Mouse (Mus musculus): ENCODE data around the gene Tmem213. TPM values are rescaled to one million over a fixed set of nuclear protein-coding genes. Genes with fewer than 3 reads are reported as not detected.
A peak's percentile ranks its signal among the peaks of the same experiment; 100 is the strongest.

The Tmem213 gene
- total RNA-seq, 2 experiments from 2014 or later = not detected

DNA sequence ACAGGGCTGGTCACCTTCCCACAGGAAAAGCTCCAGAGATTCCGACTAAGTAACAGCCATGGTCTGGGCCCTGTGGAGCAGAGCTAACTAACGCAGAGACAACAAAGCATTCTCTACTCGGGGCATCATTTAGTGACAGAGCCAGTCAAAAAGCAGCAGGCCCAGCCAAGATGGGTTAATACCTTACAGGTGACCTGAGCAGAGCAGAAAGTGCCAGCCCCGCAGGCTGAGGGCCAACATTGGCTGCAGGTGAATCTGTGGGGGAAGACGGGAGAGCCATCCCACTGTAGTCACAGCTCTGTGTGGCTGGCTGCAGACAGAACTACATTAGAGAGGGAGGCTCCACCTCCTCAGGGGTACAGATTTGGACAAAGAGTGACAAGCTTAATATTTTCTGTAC is 38.2 kb downstream of the Tmem213 start:
- no peak overlapping the region for H3K4me3 ChIP-seq
- H3K27ac ChIP-seq = no peak overlapping the region
- DNase-seq (ENCODE audit: low spot score in 2 of 2) = no peak
- no peak for TF ChIP-seq CTCF (conservative IDR thresholded peaks at IDR 0.05)

DNA sequence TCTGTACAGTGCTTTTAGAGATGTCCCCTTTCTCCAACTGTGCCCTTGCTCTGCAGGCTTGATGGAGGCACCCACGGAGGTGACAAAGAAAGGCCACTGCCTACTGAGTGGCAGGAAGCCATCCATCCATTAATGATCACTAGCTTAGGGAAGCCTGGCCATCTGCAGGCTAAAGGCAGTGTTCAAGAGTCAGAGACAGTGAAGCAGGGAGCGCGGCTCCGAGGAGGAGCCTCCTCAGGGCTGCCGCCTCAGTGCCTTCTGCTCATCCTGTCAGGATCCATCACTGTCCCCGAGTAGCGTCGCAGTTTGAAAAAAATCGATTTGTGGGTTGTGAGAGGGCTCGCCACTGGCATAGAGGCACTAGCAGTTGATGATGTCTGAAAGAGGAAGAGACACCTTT is 39.6 kb downstream of the Tmem213 start:
- Histone ChIP-seq H3K27ac (no peak overlapping the region), H3K4me3 (no peak overlapping the region)
- TF ChIP-seq CTCF (conservative IDR thresholded peaks at IDR 0.05) = no peak
- no peak for DNase-seq (ENCODE audit: low spot score in 2 of 2)

DNA sequence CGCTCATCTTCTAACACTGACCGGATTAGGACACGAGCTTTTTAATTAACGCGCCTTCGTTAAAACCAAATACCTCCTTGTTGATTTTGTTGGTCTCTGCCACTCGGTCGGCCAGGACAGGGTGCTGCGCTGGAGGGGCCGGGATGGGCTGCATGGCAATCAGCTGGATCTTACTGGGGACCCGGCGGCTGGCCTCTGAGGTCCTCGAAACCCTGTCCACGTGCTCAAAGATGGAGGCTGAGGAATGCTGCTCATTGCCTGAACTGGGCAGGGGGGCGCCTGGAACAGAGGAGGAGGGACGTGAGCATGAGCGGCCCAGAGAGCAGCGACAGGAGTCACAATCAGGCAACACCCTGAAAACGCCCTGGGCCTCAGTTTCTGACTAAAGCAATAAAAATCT is 40.4 kb downstream of the Tmem213 start:
- no peak overlapping the region for H3K4me3 ChIP-seq
- DNase-seq (ENCODE audit: low spot score in 2 of 2) = no peak
- no peak overlapping the region for H3K27ac ChIP-seq
- no peak for TF ChIP-seq CTCF (conservative IDR thresholded peaks at IDR 0.05)

DNA sequence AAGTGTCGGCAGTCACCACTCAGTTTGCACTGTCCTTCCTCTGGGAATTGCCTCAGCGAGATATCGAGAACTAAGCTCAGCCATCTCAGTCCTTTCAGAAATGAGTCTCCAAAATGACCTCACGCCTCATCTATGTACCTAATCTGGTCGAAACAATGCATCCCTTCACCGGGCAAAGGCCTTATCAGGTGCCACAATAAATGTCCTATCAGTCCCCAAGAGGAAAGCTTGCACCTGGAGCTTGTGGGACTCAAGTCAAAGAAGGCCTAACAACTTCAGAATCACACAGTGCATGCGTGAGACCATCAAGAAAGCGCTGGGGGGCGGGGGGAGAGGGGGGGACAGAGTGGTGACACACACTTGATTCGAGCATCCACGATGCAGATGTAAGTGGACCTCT is 43.2 kb downstream of the Tmem213 start:
- DNase-seq (ENCODE audit: low spot score in 2 of 2) = no peak
- Histone ChIP-seq H3K27ac (no peak overlapping the region), H3K4me3 (no peak overlapping the region)
- TF ChIP-seq CTCF (conservative IDR thresholded peaks at IDR 0.05) = no peak

DNA sequence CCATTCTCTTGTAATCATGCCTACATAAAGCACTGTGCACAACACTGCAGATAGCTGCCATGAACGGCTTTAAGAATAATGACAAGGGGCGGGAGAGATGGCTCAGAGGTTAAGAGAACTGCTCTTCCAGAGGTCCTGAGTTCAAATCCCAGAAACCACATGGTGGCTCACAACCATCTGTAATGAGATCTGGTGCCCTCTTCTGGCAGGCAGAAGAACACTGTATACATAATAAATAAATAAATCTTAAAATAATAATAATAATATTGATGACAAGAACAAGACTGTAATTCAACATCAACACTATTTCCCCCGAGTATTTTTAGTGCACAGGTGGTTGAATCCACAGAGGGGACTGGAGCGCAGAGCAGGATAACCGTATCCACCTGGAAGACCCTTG is 47.1 kb downstream of the Tmem213 start:
- DNase-seq (ENCODE audit: low spot score in 2 of 2) = no peak
- Histone ChIP-seq H3K4me3 (no peak overlapping the region), H3K27ac (no peak overlapping the region)
- TF ChIP-seq CTCF (conservative IDR thresholded peaks at IDR 0.05) = peak; percentile 66

DNA sequence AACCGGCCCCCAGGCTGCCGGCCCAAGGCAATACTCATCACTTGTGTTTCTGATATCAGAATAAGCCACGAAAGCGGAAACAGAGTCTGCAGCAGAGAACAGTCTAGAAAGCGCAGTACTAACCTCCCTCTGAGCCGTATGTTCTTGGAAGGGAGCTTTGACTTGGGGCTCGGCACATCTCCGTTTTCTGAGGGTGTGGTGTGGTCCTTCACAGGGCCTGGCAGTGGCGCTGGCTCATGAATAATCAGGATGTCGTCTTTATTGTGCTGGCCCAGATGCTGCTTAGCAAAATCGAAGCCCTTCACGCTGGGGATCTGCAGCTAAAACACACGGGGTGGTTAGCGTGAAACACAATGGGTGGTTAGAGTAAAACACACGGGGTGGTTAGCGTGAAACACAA is 48.9 kb downstream of the Tmem213 start:
- TF ChIP-seq CTCF (conservative IDR thresholded peaks at IDR 0.05) = no peak
- Histone ChIP-seq H3K4me3 (no peak overlapping the region), H3K27ac (no peak overlapping the region)
- DNase-seq (ENCODE audit: low spot score in 2 of 2) = no peak

DNA sequence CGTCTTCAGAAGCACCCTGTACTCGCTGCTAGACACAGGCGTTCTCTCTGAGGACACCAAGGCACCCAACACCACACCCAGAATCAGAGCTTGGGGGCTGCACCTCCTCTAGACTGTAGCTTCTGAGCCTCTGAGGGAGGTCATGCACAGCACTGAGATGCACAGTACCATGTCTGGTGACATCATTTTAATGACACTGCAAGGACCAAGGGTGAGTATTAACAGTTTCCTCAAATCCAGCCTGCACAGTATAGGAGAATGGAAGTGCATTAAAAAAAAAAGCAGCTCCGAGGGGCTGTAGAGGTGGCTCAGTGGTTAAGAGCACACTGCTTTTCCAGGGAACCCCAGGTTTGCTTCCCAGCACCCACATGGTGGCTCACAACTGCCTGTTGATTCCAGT is 50.5 kb downstream of the Tmem213 start:
- Histone ChIP-seq H3K27ac (no peak overlapping the region), H3K4me3 (no peak overlapping the region)
- DNase-seq (ENCODE audit: low spot score in 2 of 2) = no peak
- no peak for TF ChIP-seq CTCF (conservative IDR thresholded peaks at IDR 0.05)

DNA sequence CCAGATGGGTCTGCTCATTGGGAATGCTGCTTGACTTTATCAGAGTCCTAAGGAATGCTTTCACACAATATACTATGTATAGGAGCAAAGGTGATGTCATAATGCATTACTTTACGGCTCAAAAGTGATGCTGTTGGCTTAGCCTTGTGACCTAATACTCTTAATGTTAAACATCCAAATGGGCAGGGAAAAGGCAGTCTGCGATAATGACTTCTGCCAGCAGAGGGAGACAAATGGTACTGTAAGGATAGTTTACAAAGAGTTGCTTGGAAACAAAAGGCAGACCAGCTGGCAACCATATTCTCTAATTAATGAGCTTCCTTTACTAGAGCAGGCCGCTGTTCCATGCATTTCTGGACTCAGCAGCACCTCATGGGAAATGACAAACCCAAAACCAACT is 51.0 kb downstream of the Tmem213 start:
- Histone ChIP-seq H3K27ac (peak overlapping the region; percentile 46; the same call in 1 of the 2 replicates), H3K4me3 (no peak overlapping the region)
- peak; percentile 86 to 93 for DNase-seq (ENCODE audit: low spot score in 2 of 2)
- TF ChIP-seq CTCF (conservative IDR thresholded peaks at IDR 0.05) = peak; percentile 97

DNA sequence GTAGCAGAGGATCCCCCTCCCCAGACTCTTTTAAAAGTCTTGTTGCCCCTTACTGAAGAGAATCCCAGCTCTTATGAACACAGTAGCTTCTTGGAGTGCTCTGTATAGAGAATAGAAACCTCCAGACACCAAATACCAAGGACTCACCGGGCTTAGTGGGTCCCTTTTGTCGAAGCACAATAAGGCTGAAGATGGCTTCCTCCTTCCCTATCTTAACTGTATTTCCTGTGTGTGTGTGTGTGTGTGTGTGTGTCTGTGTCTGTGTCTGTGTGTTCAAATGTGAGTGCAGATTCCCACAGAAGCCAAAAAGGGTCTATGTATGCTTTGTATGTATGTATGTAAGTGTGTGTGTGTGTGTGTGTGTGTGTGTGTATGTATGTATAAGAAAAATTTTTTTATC is 51.5 kb downstream of the Tmem213 start:
- no peak for DNase-seq (ENCODE audit: low spot score in 2 of 2)
- no peak for TF ChIP-seq CTCF (conservative IDR thresholded peaks at IDR 0.05)
- Histone ChIP-seq H3K4me3 (no peak overlapping the region), H3K27ac (peak overlapping the region; percentile 46; the same call in 1 of the 2 replicates)

DNA sequence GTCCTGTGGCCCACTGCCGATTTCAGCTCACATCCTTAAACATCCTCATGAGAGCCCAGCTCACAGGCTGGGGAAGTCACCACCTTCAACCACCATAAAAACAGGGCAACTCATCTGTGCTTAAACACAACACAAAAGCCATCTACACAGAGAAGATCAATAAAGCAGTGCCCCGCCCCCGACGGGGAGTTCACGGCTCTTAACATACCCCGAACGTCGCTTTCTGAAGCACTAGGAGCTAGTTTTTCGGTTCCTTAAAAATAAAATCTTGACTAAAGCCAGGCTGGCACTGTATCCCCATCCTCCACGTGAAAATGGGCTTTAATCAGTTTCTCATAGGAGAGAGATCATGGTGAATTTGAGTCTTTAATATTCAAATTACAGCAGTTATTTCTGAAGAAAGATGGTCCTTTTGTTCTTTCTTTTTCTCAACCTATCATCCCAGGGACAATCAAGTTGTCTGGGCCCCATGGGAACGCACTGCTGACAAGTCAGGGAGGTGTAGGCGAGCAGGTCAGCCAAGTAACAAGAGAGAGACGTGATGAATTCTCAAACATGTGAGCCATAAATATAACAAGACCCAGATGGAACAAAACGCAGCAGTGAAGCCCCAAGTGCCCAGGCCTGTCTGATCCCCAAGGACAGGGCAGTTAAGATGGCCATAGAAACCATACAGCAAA is 53.9 kb downstream of the Tmem213 start:
- no peak for TF ChIP-seq CTCF (conservative IDR thresholded peaks at IDR 0.05)
- no peak for DNase-seq (ENCODE audit: low spot score in 2 of 2)
- Histone ChIP-seq H3K4me3 (no peak overlapping the region), H3K27ac (no peak overlapping the region)

DNA sequence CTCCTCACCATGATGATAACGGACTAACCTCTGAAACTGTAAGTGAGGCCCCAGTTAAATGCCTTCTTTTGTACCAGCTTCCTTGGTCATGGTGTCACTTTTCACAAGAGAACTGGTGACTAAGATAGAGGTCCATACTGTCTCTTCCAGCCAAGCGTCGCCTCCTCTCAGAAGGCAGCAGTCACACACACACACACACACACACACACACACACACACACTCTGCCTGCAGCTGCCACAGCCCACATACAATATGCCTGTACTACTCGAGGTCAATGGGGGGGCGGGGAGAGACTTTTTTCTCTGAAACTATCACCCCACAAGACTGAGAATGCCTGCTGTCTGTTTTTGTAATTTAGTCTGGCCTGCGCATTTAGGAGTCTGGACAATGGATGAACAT is 55.6 kb downstream of the Tmem213 start:
- Histone ChIP-seq H3K4me3 (no peak overlapping the region), H3K27ac (no peak overlapping the region)
- DNase-seq (ENCODE audit: low spot score in 2 of 2) = peak in 1 of 2 experiments; percentile 31
- TF ChIP-seq CTCF (conservative IDR thresholded peaks at IDR 0.05) = no peak

DNA sequence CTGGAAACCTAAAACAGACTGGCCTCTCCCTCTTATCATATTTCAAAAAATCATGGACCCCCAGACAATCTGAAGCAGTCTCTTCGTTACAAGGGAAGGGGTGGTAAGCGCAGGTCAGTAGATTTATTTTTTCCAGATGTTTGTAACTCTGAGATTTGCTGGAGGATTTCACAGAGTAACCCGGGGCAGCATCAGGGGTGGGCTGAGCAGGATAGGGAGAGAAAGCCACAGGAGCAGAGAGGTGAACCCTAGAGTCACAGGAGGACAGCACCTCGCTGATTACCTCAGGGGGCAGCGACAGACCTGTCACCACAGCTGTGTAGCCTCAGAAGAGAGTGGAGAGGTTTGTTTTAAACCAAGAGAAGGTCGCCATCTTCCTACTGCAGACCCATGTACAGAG is 56.3 kb downstream of the Tmem213 start:
- no peak for DNase-seq (ENCODE audit: low spot score in 2 of 2)
- H3K27ac ChIP-seq = no peak overlapping the region
- no peak for TF ChIP-seq CTCF (conservative IDR thresholded peaks at IDR 0.05)
- no peak overlapping the region for H3K4me3 ChIP-seq

Other genes with a start within 250 kb of the Tmem213 start
- 10 to 100 TPM; 38.4 to 41.1 TPM for gene Trim24, start 238.4 kb upstream of the Tmem213 start, total RNA-seq (2021)
- gene Svopl, start 62.3 kb upstream of the Tmem213 start, total RNA-seq (2021) = under 1 TPM; 0.20 to 0.54 TPM
- 1 to 10 TPM; 1.1 to 1.3 TPM for gene Atp6v0a4, start 15.3 kb downstream of the Tmem213 start, total RNA-seq (2021)
- gene D630045J12Rik, start 144.8 kb downstream of the Tmem213 start, total RNA-seq (2021) = 10 to 100 TPM; 37.1 to 37.4 TPM
- 1 to 10 TPM; 4.5 TPM for gene Zc3hav1l, start 190.0 kb downstream of the Tmem213 start, total RNA-seq (2021)
- gene Zc3hav1, start 245.3 kb downstream of the Tmem213 start, total RNA-seq (2021) = 1 to 10 TPM; 3.1 to 3.9 TPM

Data from layer of hippocampus, adult 2 months (tissue).